Mouse (Mus musculus) heart, postnatal 4 days (tissue): Measurements from ENCODE around the gene Cacnb4. TPM values are rescaled to one million over a fixed set of nuclear protein-coding genes. Genes with fewer than 3 reads are reported as not detected.
A peak's percentile ranks its signal among the peaks of the same experiment; 100 is the strongest.

Experiments
- DNase-seq: peaks from one replicate; pipeline ENCODE4 v3.0.0; 2021
- total RNA-seq, 2 experiments: library from RNA; stranded (reverse); gene quantifications; 2 replicates each; pipeline ENCODE4 v1.2.3; 2021

Cacnb4 gene
- total RNA-seq, 2 experiments from 2014 or later: 0.72 to 1.0 TPM

DNA sequence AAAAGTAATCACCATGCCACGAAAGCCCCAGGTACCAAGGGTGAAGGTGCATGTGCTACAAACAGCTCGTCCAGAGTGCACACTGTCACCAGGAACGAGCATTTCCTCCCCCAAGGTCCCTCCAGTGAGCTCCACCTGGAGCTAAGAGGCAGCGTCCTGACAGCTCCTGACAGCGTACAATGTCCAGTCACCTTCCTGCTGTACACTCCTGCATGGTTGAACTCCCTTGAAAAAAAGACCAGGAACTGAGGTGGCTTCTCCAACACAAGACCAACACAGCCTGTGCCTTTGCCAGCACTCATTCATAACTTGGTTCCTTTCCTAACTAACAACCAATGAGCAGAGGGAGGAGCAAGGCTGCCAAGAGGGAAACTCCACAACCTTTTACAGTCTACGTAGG is 255.4 kb downstream of the Cacnb4 start:
- no peak for DNase-seq

DNA sequence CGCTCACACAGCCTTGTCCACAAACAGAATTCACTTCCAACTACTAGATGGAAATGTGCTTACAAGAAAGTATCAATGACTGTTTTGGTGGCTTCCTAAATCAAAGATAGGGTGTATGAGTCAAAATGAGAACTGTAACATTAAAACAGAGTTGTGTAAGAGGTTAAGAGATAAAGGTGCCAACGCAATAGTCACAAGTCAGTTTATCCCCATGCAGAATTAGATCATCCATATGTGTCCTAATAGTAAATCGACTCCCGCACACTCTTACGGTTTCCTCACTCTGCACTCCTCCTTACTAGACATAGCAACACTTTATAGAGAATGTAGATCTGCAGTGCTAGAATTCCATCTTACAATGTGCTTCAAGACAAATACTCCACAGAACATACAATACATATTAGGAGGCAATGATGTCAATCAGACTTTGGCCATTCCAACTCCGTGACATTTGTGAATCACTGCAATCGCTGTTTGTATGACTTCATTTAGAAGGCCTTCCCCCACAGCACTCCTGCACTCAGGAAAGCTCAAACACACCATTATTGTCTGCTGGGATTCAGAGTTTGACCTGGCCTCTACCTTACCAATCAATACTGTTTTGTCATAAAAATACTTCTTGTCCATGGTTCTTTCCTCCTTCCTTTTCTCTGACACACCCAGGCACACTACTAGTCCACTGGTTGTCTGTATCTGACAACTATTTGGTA is 256.5 kb downstream of the Cacnb4 start:
- DNase-seq: no peak

DNA sequence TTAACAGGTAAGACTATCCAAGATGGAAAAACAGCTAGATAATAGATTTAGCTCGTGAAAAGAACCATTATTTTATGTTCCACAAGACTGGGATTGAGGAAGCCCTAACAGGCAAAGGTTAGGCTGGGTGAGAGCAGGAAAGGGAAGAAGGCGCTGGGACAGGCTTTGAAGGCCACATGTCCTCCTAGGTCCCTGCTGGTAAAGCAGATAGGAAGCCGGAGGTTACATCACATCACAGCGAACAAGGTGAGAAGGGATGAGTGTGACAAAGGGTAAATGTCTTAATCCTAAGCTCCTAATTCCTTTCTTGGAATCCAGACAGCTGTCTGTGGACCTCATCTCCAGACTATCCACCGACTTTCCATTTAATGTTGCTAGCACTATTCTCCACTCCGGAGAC is 257.3 kb downstream of the Cacnb4 start:
- DNase-seq: no peak

DNA sequence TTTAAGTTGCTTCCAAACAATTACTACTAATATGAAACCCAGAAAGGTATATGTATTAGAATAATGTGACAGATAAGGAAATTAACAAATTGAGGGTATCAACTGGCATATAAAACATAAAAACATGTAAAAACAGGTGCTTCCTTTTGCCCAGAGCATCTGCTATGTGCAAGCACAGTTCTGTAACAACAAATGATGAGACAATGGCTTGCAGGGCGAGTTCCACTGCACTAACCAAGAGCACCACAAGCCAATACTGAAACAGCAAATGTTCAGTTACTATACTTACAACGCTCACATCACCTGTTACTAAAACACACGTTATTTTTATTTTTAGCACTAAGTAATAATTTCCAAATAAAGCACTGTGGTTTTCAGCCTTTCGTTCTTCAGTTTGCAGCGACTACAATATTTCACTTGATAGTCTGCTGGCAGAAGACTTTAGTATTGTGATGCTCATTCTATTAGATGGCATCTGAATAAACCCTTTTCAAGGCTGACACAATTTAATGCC is 264.1 kb downstream of the Cacnb4 start:
- no peak for DNase-seq

DNA sequence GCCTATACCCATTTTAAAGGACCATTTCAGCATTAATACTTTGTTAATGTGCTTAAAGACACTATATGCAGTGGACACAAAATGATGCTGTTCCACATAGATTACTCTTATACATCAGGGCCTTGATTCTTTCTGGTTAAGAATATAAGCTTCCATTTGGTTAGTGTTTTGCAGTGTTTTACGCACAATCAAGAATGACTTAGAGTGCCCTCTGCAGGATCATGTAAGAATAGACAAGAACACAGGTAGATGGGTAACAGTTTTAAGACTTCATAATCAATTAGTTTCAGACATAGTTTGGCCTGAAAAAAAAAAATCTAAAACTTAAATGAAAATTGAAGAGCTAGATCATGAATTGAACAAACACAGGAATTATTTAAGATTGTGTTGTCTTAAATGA is 270.2 kb downstream of the Cacnb4 start:
- DNase-seq: no peak

DNA sequence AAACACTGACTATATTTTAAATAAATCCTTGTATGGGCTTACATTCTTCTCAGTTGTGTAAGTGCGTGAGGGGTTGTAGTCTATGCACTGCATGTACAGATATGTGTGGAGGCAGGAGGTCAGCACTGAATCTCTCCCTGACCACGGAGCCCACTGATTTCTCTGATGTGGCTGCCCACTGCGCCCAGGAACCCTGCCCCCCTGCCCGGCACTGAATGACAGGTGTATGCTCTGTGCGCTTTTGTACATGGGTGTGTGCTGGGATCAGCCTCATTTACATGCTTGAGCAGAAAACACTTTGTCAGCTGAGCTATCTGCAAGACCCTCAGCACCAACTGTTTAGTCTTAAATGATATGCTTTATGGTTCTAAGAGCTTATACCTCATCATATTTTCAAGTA is 271.4 kb downstream of the Cacnb4 start:
- DNase-seq: no peak

DNA sequence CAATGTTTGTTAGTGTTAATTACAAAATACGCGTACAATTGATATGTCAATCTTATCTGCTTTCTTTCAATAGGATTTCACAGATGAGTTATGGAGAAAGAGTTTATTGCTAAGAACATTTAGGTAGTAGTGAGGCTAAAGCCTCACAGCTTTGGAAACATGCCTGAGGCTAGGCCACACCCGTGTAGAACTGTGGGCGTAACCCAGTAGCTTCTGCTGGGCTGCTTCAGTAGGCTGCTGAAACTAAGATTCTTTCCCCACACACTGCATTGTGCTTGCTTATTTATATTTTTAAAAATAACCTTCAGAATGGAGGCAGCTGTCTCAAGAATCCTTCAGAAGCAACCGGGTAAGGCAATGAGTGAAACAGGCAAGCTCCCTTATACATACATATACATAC is 282.1 kb downstream of the Cacnb4 start:
- no peak for DNase-seq

DNA sequence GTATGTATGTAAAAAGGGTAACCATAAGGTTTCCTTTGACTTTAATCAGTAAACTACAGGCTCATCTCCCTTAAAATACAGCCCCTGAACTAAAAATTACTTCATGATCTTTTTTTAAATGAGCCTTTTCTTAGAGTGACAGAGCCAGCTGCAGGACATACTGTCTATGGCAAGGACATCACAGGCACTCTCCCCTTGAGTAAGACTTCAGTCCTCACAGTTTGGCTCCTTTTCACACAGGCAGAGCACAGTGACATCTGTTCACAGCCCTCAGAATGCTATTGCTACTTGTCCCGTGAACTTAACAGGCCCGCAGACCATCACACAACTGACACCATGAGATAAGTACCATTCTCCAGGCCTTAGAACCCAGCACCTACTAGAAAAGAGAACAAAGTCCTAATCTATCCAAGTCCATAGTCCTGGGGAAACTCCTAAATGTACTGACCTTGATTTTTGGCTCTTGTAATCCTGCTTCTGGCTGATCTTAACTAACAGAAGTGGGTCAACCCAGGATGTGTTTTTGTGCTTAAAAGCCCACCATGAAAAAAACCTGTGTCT is 286.1 kb downstream of the Cacnb4 start:
- DNase-seq: no peak

DNA sequence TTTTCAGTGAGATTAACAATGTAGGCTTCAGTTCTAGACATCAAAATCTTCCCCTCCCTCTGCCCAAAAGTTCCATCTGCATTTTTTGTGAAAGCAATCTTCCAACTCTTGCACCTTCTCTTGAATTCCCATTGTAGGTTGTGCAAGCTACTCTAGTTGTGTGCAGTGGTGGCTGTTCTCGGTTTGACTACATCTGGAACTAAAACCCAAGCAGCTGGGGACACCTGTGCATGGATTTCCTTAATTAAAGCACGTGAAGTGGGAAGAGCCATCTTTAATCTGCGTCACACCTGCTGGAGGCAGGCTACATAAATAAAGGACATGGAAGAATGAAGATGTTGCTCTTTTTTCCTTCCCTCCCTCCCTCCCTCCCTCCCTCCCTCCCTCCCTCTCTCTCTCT is 286.7 kb downstream of the Cacnb4 start:
- DNase-seq: no peak

DNA sequence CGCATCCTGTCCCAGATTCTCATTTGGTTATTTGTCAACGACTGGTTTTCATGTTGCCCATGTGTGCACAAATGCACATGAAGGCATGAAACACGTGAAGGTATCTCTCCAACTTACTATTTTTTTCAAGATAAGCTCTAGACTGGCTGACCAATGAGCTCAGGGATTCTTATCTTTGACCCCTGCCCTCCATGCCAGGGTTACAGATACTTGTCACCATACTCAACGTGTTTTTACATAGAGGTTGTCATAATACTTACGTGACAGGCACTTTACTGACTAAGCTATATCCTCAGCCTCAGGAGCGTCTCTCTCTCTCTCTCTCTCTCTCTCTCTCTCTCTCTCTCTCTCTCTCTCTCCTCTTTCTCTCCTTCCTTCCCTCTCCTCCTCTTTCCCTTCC is 290.2 kb downstream of the Cacnb4 start:
- no peak for DNase-seq

DNA sequence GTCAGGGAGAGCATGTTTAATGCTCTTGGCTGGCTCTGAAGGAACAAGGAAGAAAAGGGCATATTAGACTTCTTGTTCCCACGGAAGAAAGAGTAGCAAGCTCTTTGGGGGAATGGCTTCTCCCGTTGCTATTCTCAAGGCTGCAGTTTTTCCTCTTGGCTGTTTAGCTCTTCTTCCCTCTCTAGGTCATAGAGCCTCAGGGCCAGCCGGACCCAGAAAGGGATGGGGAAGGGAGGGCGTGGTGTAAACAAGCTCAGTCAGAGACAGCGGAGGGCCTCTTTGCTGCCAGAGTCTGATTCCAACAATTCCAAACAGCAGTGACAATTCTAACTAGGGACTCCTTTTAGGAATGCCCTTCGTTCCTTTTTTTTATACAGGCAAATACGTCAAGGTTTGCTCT is 290.6 kb downstream of the Cacnb4 start:
- peak; percentile 23 for DNase-seq

DNA sequence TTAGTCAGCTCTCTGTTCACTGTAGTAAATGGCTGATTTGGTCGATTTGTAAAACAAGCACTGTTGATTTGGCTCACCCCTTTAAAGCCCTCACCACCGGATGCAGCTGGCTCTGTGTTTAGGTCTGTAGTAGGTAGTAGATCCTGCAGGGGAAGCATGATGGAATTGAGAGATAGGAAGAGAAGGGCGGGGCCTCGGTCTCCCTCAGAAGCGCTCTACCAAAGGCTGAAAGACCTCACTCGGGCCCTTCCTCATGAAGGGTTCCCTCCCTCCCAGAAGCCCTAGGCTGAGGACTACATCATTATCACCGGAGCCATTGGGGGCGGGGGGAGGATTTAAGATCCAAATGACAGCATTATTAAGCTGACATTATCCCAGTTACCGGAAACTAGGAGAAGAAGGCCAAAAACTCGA is 297.8 kb downstream of the Cacnb4 start:
- no peak for DNase-seq

DNA sequence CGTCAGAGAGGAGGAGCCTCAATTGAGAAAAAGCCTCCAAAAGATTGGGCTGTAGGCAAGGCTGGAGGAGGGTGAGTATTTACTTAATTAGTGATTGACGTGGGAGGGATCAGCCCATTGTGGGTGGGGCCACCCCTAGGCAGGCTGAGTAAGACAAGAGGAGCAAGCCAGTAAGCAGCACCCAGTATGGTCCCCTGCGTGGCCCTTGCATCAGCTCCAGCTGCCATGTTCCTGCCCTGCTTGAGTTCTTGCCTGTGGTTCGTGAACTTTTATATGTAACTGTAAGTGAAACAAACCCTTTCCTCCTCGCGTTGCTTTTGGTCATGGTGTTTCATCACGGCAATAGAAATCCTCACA is 298.2 kb downstream of the Cacnb4 start, which contains the start of gene Neb:
Gene Neb (minus strand): TSS at position 27 of the 357 bp plus-strand sequence.
- DNase-seq: no peak

Other genes starting within 250 kb of the Cacnb4 start
- gene Stam2, start 65.5 kb upstream of the Cacnb4 start, total RNA-seq: 10 to 100 TPM; 31.3 to 32.4 TPM
- gene Fmnl2, start 181.0 kb upstream of the Cacnb4 start, total RNA-seq: 1 to 10 TPM; 6.1 to 6.3 TPM